Mouse (Mus musculus) adrenal gland, adult (tissue): Measurements from ENCODE around the gene Cep41.

Source experiments
- DNase-seq, 2 experiments: peaks; one replicate each; pipeline ENCODE4 v3.0.0; 2022 to 2023; ENCODE audit warnings: low spot score in 1 of 2; ENCODE audit not compliant: inconsistent age in 2 of 2

The Cep41 gene

DNA sequence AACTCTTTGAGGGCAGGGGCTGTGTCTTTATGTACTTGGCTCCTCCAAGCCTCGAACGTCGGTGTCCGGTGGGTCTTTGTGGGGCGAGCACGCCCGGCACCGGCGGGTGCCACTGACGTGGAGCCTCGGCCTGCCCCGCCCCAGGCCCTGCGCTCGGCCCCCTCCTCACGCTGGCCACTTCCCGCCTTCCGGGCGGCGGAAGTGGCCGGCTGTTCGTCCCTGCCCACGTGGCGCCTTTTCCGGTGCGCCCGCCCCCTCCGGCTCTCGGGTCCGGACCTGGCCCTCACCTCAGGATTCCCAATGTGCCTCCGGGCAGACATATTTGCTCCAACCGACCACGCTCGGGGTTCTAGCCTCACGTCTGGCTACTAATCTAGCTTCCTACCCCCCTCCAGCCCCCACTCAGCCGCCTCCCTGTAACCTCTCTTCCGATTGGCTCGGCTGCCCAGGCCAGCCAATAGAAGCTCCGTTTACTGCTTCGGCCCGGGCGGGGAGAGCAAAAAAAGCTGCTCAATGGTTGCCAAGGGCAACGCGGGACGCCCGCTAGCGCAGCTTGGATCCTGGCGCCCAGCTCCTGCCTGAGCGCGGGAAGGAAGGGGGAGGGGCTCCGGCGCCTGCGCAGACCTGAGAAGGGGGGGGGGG lies at the start of gene Cep41:
Gene Cep41, minus strand, starts transcription at position 400 of the 642 bp plus-strand sequence.
- DNase-seq, result peak; percentile 97 to 100

DNA sequence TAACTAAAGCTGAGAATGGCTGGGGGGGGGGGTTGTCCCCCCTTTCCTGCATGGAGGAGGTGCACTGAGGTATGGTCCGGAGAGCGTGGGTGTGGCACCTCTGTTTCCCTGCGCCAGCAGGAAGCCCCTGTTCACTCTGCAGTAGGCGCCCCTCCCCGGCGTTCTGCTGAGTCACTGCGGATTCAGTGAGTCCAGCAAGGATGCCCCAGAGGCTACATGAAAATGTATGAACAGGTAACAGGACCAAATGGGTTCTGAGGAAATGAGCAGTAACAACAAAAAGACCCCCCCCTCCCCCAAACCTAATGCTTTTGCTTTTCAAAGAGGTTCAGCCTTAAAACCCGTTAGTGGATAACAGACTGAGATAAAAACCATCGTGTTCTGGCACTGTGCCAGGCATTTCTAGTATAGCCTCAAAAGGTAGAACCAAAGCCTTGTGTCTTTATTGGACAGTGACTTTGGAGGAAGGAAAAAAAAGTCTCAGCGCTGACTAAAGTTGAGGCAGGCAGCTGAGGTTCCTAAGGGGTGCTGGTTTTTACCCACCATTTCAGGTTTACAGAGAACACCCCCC lies 45.7 kb upstream of the Cep41 start:
- peak; percentile 29 to 57 for DNase-seq

DNA sequence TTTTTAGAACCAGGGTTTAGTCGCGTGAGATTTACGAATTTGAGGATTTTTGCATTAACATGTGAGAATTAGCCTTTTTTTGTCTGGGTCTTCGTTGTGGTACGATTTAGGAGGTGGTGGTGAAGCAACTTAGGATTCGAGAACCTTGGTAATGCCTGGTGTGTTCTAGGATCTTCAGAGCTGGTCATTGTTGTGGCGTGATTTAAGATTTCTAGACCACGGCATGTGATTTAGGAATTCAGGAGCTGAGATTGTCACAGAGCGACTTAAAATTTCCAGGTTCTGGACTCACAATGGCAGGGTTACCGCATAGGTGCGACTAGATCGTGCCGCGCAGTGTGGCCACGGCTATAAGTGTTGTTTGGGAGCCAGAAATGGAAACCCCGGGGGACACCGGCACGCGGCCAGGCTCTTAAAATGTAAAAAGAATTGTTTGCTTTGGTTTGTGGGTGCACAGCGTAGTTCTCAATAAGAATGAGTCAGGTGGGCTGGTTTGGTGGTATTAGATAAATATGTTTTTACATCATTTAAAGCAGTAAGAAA lies 45.0 kb upstream of the Cep41 start:
- peak in 1 of 2 experiments; percentile 52 for DNase-seq

DNA sequence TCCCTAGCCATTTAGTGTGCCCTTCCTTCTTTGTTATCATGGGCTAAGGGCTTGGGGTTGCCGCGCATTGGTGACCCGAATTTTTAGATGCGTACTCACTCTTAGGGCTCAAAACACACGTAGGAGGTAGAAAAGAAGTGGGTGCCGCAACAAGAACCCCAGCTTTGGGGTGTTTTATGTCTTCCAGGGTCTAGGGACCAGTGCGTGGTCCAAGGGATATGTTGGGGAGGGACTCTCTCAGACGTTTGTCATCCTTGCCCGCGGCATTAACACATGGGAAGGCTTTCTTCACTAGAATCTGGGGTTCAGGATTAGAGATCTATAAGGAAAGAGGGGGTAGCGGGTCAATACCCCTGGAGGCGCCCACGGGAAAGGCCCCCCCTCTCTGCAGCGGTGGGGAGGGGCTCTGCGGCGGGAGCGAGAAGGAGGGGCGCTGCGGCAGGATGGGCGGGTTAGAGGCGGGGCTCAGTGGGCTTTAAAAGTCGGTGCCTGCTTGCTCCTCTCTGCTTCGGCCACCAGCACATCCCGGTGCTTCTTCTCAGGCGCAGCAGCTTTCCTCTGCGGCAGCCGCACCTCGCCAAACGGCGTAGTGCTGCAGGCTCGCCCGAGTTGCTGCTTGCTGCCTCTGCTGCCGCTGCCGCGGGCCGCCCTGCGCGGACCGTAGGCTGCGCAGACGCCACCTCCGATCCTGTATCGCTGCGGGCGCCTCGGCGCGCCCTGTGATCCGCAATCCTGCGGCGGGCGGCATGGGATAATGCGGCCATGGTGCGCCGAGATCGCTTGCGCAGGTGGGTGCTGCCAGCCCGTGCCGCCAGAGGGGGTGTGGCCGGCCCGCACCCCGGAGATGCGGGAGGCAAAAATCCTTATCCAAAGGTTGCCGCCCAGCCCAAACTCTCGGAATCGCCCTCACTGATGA lies 44.3 kb upstream of the Cep41 start:
- DNase-seq, result peak; percentile 76 to 89

DNA sequence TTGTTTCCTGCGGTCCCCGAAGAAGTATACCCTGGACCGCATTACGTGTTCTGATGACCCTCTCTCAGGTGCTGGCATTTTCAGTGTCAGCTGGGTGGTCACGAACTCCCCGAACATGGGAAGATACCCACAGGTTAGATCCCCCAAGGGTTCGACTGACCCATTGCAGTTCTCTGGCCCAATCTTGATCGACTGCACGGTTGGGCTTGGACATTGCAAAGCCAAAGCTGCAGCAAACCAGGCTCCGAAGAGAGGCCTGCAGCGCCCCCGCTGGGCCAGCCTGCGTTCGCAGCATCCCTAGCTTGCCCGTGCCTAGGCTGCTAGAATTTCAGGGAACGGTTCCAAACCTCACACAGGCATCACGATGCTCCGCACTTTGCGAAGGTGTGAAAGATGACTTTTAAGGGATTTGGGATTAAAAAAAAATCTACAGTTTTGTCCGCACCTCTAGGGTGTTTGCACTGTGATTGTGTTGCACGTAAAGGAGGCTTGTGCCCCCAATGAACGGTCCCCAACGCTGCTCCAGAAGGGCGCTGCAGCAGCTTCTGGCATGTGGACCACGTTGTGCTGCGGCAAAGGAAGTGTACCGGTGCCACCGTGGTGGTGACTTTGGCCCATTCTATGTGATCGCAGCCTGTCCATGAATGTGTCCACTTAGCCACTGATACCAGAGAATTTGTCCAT lies 43.5 kb upstream of the Cep41 start:
- peak; percentile 76 to 89 for DNase-seq

DNA sequence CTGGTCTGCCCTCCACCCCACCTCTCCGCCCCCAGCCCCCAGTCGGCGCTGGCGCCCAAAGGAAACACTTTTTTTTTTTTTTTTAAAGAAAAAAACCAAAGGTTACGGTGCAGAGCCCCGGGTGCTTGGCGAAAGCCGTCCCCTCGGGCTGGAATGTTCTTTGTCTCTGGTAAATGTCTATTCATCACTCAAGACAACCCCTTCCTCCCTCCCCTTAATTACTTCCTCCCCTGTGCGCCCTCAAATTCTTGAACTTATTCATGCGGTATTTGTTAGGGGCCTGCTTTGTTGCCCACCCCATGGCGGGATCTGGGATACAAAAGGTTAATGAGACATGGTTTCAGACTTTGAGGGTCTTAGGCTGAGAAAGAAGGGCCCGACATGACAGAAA lies 42.8 kb upstream of the Cep41 start:
- DNase-seq, result no peak

DNA sequence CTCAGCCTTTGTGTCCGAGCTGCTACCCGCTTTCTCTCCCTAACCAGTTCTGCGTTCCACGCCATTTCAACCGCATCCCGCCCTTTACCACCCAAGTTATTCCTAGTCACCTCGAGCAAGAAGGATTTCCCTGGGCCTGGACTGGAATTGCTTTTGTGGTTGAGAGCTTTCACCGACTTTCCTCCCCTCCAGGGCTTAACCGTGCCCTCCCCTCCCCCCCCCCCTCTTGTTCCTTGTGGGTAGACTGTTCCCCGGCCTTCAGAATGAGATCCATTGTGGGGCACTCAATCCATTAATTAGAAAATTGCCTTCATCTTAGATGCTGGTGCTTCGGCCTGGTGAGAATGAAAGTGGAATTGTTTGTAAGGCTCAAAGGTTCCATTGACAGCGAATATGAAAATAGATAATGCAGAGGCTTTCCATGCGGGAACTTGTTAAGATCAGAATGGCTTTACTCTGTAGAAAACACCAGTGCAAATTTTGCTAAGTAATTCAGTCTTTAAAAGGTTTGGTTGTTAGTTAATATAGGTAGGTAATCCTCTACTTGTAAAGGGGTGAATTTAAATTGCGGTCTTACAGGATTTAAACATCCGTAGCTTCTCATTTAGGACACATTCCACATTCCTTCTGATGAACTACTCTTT lies 42.3 kb upstream of the Cep41 start:
- DNase-seq, result peak; percentile 22 to 45

DNA sequence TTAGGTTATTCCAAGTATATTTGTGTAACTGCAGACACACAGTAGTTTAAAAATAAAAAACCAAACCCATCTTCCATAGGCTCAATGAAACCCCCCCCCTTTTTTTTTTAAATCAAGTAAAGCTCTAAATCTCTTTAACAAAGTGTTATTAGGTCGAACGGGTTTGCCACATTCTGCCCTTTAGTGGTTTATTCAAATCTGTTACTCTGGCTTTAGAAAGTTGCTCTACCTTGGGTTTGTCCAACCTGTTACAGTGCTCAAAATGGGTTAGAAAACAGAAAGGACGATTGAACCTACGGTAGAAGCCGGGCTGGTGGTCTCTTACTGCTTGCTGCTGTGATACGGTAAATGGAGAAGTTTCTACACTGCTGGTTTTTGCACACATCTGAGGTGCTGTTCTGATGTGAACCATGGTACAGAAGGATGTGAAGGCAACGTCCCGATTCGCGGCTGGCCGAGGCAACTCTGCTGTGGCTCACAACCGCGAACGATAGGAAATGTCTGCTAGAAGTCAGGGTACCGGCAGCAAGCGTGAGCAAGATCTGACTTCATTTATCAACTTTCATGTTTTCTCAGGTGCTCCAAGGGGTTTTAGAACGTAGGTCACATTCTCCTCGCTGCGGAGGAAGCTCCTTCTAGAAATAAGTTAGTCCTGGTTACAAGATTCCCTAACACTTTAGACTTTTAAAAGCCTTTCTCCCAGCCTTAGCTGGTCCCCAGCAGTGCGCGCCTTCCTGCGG lies 41.6 kb upstream of the Cep41 start:
- peak in 1 of 2 experiments; percentile 76 for DNase-seq

DNA sequence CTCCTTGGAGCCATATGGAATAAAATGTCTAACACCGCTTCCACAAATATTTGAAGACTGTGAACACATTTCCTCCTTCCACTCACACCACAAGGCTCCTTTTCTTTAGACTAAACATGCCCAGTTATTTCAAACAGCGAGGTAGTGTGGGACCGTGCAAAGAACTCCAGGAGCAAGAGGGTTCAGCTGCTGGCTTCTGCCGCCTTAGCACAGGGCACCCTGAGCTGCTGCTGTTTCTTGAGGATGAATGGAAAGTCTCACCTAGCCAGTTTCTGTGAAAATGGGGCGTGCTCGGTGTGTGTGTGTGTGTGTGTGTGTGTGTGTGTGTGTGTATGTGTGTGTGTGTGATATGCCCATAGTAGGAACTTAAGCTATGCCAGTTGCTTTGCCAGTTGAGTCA lies 40.9 kb upstream of the Cep41 start:
- DNase-seq, result no peak

DNA sequence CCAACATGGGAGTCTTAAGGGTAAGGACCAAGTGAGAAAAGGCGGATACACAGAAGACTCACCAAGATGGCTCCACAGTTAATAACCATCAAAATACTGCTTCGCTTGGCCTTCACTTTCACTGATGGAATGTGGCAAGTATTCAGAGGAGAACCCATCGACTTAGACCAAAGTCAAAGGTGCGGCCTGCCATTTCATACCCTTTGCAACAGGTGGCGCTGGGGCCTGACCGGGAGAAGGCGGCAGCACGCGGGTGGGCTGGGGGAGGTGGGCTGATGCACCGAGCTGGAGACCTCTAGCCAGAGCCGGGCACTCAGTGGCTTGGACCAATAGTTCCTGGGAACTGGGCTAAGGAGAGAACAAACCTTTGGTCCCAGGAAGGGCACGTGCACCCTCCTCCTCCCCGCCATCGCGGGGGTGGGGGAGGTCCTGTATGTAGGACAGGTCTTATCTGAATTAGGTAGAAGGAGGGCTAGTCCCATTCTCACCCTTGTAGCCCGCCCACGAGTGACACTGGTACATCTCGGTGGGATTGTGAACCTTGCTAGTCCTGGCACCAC lies 39.1 kb upstream of the Cep41 start:
- DNase-seq, result no peak

DNA sequence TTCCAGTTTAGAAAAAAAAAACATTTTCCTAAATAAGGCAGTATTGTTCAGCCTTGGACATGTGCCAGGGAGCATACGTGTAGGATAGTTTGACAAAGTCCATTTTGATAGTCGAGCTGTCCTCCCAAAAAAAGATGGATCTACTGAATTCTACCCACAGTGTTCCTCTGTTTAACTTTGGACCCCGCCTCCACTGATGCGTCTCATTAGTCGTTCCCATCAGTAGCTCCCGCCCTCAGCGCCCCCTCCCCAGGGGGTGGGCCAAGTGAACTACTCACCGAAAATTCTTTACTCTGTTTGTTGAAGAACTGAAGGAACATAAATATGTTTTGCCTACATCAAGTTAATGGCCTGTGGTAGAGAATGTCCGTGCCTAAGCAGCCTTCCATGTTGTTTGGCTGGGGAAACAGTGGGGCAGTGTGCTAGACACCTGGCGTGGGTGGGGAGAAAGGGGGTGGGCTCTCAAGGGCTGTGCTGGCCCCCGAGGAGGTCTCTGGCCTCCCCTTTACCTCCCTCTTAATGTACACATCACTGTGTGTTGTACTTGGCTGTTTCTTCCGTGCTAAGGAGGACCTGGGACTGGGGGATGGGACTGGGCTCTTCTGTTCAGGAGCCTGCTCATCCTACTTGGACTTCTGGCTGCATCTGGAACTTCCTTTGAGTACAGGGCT lies 36.9 kb upstream of the Cep41 start:
- no peak for DNase-seq

DNA sequence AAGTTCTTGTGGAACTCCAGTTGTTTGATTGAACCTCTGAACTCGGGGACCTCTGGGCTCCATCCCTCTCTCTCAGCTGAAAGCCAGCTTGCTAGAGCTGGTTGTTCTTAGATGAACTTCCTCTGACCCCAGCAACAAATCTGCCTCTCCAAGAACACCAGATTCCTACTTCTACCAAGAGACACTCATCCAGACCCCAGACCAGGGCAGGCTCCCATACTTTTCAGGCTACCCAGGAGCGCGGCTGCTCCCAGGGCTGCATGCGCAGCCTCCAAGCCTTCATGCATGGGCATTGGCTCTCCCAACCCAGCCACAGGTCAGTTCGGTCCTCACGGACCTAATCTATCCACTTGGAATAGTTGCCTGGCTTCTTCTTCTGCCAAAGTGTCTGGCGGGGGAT lies 29.8 kb upstream of the Cep41 start, which contains the start of gene Mest:
Gene Mest, plus strand, starts transcription at position 217 of the 400 bp plus-strand sequence.
- no peak for DNase-seq

DNA sequence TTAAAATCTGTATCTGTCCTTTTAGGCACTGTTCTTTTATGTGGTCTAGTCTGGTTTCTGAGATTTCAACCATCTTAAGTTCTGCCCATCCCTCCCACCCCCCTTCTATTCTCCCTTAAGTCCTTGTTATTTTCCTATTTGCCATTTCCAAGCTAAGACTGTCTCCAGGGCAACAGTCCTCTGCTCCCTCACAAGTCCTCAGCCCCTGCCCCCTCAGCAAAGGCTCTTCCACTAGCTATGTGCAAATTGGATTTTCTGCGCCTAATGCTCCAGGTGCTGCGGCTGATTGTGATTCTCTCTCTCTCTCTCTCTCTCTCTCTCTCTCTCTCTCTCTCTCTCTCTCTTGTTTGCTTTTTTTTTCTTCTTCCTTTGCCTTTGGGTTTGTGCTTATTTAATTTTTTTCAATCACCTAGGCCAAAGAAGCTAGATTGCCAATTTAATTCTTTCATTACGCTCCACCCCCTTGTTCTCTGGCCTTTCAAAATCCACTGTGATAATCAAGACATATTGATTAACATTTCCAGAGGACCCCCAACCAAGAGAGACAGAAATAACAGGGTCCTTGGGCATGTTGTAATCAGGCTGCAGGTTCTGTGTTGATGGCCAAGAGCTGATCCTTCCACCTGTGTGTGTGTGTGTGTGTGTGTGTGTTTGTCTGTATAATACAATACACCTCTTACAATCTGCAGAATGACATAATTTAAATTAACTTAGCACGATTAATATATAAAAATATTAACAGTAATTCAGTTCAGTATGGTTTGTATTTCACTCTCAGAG lies 29.0 kb upstream of the Cep41 start:
- DNase-seq, result no peak

DNA sequence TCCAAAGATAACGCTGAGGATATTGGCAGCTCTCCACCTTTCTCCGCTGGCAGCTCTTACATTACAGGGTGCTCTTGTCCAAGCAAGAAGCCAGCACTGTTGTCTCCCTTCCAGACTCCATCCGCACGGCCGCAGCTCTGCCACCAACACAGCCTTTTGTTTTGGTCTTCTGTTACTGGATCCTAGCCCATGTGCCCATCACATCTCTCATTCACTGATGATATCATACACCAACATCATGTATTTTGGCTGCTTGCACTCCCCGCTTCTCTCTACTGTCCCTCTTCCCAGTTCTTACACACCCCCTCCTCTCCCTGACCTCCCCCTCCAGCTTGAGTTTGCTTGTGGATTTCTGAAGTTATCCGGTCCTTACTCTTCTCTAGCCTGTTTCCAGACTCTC lies 23.2 kb upstream of the Cep41 start:
- DNase-seq, result no peak

DNA sequence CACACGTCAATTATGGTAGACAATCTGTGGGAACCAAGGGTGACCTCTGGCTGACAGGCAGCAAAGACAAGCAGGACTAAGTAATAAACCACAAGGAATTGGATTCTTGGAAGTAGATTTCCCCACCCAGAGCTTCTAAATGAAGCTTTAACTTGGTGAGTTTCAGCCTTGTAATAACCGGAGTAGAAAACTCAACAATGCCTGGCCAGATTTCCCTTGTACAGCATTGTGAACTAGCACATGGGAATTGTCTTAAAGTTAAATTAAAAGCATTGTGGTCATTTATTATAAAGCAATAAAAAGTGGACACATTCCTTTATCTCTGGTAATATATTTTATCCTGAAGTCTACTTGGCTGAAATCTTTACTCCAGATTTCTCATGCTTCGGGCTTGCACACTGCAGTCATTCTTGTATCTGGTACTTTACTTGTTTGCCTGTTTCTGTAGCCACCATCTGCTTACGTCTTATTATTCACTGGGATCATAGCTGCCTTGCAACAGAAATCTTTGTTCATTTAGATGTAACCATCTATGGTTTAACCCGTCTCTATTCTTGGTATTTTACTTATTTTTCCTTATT lies 21.4 kb upstream of the Cep41 start:
- DNase-seq, result no peak

DNA sequence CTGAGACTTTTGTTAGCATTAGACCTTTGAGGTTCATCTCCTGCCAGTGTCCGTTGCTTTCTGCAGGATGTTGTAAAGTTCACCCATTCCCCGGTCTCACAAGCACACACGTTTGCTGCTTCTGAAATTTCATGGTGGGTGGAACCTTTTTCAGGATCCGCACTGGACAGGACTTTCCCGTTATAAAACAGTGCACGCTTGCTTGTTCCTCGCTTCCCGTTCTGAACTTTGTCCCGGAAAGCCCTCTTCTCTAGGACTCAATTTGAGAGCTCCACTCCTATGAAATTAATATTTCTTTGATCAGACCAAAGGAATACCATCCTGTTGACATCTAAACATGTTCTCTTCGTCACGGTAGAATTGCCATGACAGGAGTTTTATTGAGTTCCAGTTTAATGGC lies 20.3 kb upstream of the Cep41 start:
- no peak for DNase-seq

DNA sequence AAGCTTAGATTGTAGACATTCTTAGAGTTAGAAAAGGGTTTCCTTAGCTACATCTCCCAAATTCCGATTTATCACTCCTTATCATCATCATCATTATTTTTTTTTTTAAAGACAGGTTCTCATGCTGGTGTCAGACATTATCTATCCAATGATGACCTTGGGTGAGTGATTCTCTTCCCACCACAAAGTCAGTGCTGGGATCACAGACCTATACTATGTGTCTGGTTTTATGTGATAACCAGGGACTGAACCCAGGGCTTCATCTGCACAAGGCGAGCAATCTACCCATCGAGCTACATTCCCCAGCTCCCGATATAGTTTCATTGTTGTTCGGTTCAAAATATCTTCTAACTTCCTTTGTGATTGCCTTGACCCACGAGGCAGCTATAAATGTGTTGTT lies 19.9 kb upstream of the Cep41 start:
- DNase-seq, result no peak

DNA sequence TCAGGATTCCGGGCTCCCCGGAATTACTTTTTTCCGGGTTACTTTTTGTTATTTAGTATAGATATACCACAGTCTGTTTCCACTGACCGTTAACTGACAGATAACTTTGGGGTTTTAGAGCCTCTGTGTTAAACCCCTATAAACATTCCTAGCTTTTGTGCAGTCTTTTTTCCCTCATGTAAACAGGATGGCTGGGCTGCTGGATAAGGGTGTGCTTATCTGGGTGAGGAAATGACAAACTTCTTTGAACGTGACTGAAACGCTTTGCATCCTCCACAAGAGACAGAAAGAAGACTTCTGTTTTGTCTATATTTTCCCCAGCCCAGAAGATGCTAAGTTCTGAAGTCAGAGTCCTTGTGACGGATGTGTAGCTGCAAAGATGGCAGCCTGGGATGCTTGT lies 18.9 kb upstream of the Cep41 start:
- DNase-seq, result no peak
